Mouse (Mus musculus): ENCODE data around the gene Nfu1.
"Not testable (repeated sequence)": the region's sequence is repeated elsewhere in the genome, so short reads cannot be mapped to it uniquely, and the experiment has no call there.

Nfu1 gene

GRCm38 (mm10) chr6:87028881-87029280 lies 19.8 kb downstream of the Nfu1 start:
- no peak for DNase-seq

GRCm38 (mm10) chr6:87031310-87031709 lies 22.3 kb downstream of the Nfu1 start:
- DNase-seq = not testable (repeated sequence)

- no peak for DNase-seq
Measured at GRCm38 (mm10) chr6:87032401-87032800, 23.4 kb downstream of the Nfu1 start.

- no peak for DNase-seq
Measured at GRCm38 (mm10) chr6:87034395-87034794, 25.4 kb downstream of the Nfu1 start.

- DNase-seq = no peak
Measured at GRCm38 (mm10) chr6:87037826-87038620, 29.0 kb downstream of the Nfu1 start.

GRCm38 (mm10) chr6:87039161-87039560 lies 30.1 kb downstream of the Nfu1 start:
- no peak for DNase-seq

- DNase-seq = no peak
Measured at GRCm38 (mm10) chr6:87040971-87041370, 31.9 kb downstream of the Nfu1 start.

- DNase-seq = no peak
Measured at GRCm38 (mm10) chr6:87041431-87041830, 32.4 kb downstream of the Nfu1 start.

- DNase-seq = no peak
Measured at GRCm38 (mm10) chr6:87042004-87042336, 32.9 kb downstream of the Nfu1 start.

- peak; percentile 93 for DNase-seq
Measured at GRCm38 (mm10) chr6:87042337-87043130, 33.5 kb downstream of the Nfu1 start, which contains the start of gene Gfpt1. Gene Gfpt1 (plus strand): TSS chr6:87042846.

- no peak for DNase-seq
Measured at GRCm38 (mm10) chr6:87043131-87043516, 34.1 kb downstream of the Nfu1 start.

- no peak for DNase-seq
Measured at GRCm38 (mm10) chr6:87044895-87045294, 35.9 kb downstream of the Nfu1 start.

GRCm38 (mm10) chr6:87045507-87045906 lies 36.5 kb downstream of the Nfu1 start:
- no peak for DNase-seq

- not testable (repeated sequence) for DNase-seq
Measured at GRCm38 (mm10) chr6:87048712-87049111, 39.7 kb downstream of the Nfu1 start.

- no peak for DNase-seq
Measured at GRCm38 (mm10) chr6:87051886-87052425, 42.9 kb downstream of the Nfu1 start.

- DNase-seq = no peak
Measured at GRCm38 (mm10) chr6:87054193-87054592, 45.2 kb downstream of the Nfu1 start.

GRCm38 (mm10) chr6:87059754-87060153 lies 50.7 kb downstream of the Nfu1 start:
- no peak for DNase-seq

GRCm38 (mm10) chr6:87063586-87063985 lies 54.5 kb downstream of the Nfu1 start:
- no peak for DNase-seq

GRCm38 (mm10) chr6:87068209-87068608 lies 59.2 kb downstream of the Nfu1 start:
- DNase-seq = no peak

GRCm38 (mm10) chr6:87069195-87069900 lies 60.3 kb downstream of the Nfu1 start:
- no peak for DNase-seq

- DNase-seq = no peak
Measured at GRCm38 (mm10) chr6:87070641-87071040, 61.6 kb downstream of the Nfu1 start.

GRCm38 (mm10) chr6:87072759-87073158 lies 63.7 kb downstream of the Nfu1 start:
- no peak for DNase-seq

- no peak for DNase-seq
Measured at GRCm38 (mm10) chr6:87075092-87075685, 66.2 kb downstream of the Nfu1 start.

Data from cerebellum, adult 11 months (tissue).